Mouse (Mus musculus): Measurements from ENCODE around the gene Mgl2.
A peak's percentile ranks its signal among the peaks of the same experiment; 100 is the strongest.
"Not testable (repeated sequence)": the region's sequence is repeated elsewhere in the genome, so short reads cannot be mapped to it uniquely, and the experiment has no call there.

Mgl2 gene

DNA sequence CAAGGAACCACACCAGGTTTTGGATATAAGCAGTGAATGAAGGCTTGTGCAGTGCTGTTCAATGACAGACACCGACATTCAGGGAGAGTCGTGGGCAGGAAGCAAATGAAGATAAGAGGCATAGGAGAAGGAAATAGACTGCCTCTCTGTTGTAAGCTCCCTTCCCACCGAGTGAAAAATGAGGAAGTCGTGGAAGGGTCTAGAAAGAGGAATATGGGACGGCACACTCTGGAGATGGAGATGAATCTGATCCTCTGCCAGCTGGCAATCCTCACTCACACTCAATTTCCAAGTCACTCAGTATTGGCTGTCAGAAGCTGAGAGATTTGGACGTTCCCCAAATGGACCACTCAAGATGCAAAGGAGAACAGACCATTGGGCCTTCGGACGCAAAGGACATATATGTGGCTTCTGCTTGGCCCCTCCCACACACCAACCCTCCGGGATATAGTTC is at the start of gene Mgl2:
Mgl2 (plus strand) TSS at position 404 of the 454 bp plus-strand sequence.
- DNase-seq: no peak

DNA sequence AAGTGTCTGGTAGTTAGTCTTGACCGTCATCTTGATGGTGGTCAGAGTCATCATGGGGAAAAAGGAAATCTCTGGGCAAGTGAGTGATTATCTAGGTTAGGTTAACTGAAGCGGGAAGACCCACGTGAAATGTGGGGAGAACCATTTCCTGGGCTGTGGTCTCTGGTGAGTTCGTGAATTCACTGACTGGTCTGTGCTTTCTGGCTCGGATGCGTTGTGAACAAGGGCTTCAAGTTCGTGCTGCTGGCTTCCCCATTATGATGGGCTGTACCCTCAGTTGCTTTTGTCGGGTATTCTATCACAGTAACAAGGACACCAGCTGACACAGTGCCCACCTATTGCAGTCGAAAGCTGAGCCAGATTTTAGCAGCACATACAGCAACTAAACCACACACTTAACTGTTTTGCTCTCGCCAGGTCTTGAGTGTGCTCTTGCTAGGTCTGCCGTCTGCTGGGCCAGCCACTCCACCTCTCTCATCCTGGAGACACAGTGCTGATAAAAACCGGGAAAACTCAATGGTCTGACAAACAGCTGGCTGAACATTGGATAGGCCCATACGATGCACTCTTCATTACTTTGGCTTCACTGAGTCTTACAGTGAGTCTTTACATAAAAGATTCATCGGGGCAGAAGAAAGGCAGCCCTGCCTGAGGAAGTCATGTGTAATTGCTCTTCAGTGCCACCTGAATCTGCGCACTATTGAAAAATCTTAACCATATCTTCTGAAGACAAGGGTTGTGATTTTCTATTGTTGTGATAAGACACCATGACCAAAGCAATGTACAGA is 49.1 kb upstream of the Mgl2 start:
- no peak for DNase-seq

GRCm38 (mm10) chr11:70084563-70084962 is 45.6 kb upstream of the Mgl2 start:
- no peak for DNase-seq

GRCm38 (mm10) chr11:70091986-70092783 is 37.9 kb upstream of the Mgl2 start, which contains the start of gene Asgr2:
Asgr2 (plus strand) TSS chr11:70092644.
- DNase-seq: peak; percentile 28

GRCm38 (mm10) chr11:70097396-70097795 is 32.7 kb upstream of the Mgl2 start:
- DNase-seq: no peak

- DNase-seq: no peak
Measured at GRCm38 (mm10) chr11:70099102-70099501, 31.0 kb upstream of the Mgl2 start.

DNA sequence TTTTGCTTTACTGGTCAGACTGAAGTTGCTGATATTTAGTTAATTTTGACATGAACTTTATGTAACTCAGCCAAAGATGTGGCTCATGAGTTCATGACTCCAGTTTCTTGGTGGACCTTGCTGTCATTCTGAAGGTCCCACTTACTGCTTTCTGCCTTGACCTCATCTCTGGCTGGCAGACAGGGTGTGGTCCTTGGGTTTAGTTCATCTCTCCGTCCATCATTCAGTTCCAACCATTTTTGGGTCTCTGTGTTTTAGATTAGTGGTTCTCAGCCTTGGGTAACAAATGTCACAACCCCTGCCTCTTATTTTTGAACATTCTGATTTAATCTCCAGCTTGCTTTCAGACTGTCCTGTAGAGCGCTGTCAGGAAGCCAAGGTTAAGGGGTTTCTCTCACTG is 30.3 kb upstream of the Mgl2 start:
- no peak for DNase-seq

DNA sequence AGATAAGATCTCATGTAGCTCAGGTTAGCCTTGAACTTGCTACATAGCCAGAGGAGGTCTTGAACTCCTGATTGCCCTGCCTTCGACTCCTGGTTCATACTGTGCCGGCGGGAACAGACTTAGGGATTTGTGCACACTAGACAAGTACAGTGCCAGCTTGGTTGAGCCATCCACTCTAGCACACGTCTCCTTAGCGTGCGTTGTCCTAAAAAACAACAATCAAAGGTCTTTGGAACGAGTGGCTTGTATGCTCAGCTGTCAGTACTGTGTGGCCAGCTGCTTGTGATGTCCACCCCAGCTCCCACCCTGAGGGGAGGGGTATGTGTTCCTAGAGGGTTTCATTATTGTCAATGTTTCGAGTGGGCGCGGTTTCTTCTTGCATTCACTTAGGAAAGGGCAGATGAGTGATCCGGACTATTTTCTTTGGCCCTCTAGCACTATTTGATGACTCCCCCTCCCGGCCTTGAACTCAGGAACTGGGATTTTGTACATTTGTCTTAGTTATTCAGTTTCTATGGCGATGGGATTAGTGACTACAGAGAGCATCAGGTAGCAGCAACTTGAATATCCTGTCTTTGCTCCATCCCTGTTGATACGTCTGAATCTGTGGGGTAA is 26.3 kb upstream of the Mgl2 start:
- no peak for DNase-seq

DNA sequence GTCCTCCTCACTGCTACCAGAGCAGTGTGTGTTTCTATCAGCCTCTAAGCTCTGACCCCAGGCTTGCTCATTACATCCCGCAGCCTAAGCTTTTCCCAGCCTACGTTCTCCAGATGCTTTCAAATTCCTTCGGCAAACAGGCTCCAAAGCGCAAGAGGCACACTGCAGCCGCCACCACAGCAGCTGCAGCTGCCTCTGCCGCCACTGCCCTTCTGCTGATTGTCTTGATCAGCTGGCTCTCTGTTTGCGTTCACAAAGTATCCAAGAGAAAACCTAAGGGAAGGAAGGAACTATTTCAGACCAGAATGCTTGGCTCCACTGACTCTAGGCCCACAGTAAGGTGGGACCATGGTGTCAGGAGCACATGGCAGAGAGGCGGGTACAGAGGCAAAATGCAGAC is 23.0 kb upstream of the Mgl2 start:
- no peak for DNase-seq

DNA sequence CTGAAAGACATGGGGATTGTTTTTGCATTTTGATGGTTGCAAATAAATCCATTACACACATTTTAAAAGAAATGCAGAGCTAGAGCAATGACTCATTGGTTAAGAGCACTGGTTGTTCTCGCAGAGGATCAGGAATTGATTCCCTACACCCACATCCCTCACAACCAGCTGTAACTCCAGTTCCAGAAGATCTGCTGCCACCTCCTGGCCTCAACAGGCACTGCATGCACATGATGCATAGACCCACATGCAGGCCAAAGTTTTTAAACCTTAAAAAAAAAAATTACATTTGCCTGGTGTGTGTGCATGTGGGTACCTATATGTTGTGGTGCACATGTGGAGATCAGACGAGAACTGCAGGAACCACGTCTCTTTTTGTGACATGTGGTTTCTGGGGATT is 20.0 kb upstream of the Mgl2 start:
- peak; percentile 47 for DNase-seq

DNA sequence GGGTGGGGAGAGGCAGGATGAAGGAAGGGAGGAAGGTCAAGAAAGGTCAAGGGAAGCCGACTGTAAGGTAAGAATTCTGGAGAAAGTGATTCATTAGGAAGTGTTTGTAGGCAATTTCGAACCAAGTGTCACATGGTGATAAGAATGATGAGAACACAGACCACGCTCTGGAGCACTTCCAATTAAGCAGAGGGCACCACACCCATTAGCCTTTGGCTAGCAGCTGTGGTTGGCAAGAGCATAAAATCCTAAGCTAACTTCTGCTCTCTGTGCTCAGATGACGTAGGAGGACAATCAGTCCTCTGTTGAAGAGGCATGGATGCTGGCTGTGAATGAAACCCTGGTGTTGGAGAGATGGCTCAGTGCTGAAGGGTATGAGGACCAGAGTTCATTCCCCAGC is 15.6 kb upstream of the Mgl2 start:
- DNase-seq: no peak

- DNase-seq: no peak
Measured at GRCm38 (mm10) chr11:70115901-70116300, 14.2 kb upstream of the Mgl2 start.

GRCm38 (mm10) chr11:70135001-70135400 is 4.9 kb downstream of the Mgl2 start:
- not testable (repeated sequence) for DNase-seq

- DNase-seq: not testable (repeated sequence)
Measured at GRCm38 (mm10) chr11:70135925-70136324, 5.8 kb downstream of the Mgl2 start.

DNA sequence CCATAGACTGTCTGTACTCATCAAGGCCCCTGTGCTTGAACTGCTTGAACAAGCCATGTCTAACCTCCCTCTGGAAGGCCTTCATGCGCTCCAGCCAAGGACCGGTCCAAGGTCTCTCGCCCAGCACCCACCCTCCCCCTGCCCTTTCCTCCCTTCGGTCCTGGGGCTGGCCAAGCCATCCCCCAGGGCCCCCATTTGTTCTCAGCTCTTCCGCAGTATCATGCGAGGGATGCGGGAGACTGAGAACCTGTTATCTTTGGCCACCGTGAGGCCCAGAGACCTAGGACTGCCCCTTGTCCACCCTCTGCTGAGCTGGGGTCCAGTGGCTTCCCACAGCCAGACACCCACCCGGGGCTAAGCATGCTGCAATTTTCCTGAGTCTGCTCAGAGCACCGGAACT is 9.0 kb downstream of the Mgl2 start:
- DNase-seq: no peak

- DNase-seq: peak; percentile 45
Measured at GRCm38 (mm10) chr11:70151072-70151471, 20.9 kb downstream of the Mgl2 start.

- DNase-seq: not testable (repeated sequence)
Measured at GRCm38 (mm10) chr11:70155897-70156296, 25.8 kb downstream of the Mgl2 start, which contains the start of gene Clec10a. Clec10a (plus strand) TSS chr11:70156197.

DNA sequence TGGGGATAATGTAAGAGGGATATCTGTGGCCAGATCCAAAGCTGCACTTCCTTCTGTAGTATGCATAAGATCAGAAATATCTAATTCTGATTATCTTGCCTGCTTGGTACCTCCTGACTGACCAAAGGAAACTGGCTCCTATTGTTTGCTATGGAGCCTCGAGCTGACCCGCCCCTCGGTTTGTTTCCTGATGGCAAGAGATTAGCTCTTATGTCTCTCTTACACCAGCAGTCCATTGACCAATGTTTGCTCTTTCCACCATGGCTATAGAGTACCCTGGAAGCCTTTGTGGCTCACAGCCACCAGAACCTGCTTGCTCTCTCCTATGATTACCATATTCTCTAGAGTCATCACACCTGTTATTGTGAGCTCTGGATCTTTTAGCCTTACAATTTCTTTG is 32.2 kb downstream of the Mgl2 start:
- no peak for DNase-seq

GRCm38 (mm10) chr11:70165972-70166921 is 36.1 kb downstream of the Mgl2 start:
- DNase-seq: no peak

DNA sequence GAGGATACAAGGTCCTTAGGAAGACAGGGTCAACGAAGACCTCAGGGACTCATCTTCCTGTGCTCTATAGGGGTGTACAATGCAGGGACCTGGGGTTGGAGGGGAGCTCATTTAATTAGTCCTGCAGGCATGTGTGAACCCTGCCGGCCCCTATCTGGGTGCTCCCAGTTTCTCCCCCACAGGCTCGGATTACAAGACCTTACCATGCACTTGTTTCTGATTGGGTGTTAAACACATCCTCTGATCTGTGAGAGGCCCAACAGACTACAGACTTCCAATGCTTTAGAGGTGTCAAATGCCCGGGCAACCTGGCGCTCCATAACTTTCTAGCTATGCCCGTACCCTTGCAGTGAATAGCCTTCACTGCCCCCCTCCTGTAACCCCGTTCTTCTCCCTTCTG is 38.0 kb downstream of the Mgl2 start:
- DNase-seq: no peak

- DNase-seq: not testable (repeated sequence)
Measured at GRCm38 (mm10) chr11:70169471-70169870, 39.3 kb downstream of the Mgl2 start.

DNA sequence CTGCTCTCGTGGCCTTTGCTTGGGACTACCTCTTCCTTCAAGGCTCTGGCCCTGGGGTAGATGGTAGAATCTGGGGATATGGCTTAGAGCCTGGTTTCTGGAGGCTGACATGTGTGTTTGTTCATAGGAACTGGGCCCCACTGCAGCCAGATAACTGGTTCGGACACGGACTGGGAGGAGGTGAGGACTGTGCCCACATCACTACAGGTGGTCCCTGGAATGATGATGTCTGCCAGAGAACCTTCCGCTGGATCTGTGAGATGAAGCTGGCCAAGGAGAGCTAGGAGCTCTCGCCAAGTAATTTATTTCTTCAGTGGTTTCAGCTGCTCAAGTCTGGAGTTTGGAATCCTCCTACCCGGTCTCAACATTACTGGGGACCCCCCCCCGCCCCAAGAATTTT is 40.2 kb downstream of the Mgl2 start:
- no peak for DNase-seq

Measured in kidney, postnatal 14 days (tissue).